Mouse (Mus musculus) gonadal fat pad, adult 2 months (tissue): ENCODE data around the gene Mpzl1. TPM values are rescaled to one million over a fixed set of nuclear protein-coding genes. Genes with fewer than 3 reads are reported as not detected.

ENCODE experiments used
- DNase-seq: peaks from one replicate; pipeline ENCODE4 v3.0.0-alpha.2; 2012; ENCODE audit warnings: low read depth
- polyA plus RNA-seq: library from polyadenylated mRNA; depleted of rRNA; stranded (reverse); fragments of >200 nt; gene quantifications from 2 replicates; pipeline ENCODE4 v1.2.3, GENCODE M21; 2012

Gene Mpzl1
- polyA plus RNA-seq, 1 experiment: 58.9 TPM

DNA sequence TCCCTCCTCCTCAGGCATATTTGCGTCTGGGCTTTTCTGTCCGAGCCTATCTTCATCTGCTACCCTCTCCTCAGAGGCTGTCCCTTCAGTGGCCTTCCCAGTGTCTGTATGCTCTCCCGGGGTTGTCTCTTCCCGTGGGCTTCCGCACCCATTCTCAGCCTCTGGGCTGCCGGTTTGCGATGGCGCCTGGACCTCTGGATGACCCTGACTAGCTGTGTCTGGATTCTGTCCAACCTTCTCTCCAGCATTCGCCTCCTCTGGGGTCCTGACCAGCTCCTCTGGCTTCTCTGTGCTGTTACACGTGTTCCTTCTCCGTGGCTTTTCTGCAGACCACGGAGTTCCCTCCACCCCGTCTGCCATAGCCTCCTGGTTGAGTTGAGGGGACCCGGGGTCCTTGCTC, 21.1 kb upstream of the Mpzl1 start:
- no peak for DNase-seq

- DNase-seq: no peak
Observed at GRCm38 (mm10) chr1:165655022-165655421, 20.7 kb upstream of the Mpzl1 start.

DNA sequence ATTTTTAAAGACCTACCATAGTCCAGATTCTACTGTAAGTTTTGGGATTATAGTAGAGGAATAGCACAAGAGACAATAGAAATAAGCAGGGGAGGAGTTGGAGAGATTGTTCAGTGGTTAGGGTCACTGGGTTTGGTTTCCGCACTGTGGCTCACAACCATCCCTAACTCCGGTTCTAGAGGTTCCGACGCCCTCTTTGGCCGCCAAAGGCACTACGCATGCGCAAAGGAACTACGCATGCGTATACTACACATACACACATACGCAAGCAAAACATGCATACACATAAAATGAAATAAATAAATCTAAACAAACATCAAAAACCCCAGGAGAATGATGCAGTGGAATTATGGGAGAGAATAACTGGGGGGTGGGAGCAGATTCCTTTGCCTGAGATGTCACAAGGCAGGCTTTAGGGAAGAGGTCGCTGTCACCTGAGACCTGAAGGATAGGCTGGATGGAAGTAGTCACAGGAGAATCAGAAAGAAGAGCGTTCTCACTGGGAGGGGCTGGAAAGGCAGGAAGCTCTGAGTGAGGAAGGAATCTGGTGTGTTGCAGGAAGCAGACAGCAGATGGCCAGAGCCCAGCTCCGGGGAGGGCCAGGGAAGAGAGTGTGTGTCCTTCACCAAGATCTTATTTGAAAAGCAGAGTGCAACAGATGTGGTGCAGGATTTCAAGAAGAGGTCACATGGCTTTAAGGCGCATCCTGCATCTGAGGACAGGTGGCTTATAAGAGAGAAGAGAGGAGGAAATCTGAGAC, 19.0 kb upstream of the Mpzl1 start:
- DNase-seq: no peak

DNA sequence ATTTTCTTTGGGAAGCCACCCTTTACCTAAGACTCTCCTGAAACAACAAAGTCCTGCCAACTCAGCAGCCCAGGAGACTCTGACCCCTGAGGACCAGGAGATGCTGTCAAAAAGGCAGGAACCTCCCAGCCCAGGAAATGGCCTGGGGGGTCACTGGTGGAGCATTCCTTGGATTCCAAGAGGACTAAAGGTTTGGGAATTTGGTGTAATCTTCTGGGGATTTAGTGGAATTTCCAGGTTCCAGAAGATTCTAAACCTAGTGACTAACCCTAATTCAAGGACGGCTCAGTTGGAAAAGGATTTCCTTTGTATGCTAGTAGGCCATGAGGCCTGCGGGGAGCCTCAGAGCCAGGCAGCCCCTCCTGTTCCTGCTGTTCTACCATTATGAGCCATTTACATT, 18.2 kb upstream of the Mpzl1 start:
- no peak for DNase-seq

- no peak for DNase-seq
Observed at GRCm38 (mm10) chr1:165651158-165651557, 16.8 kb upstream of the Mpzl1 start.

DNA sequence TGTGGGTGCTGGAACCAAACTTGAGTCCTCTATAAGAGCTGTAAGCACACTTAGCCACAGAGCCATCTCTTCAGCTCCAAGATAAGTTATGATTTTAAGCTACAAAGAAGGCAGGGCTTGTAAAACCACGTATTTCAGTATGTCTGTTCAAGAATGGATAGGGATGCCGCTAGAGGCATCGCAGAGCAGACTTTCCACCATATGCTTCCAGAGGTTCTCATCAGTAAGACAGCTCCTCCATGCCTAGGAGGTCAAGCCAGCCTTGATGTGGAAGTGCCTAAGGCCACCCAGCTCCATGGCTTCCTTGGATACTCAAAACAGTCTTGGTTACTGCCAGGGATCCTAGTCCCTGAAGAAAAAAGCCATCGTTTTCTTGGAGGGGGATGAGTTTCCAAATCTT, 10.8 kb upstream of the Mpzl1 start:
- no peak for DNase-seq

DNA sequence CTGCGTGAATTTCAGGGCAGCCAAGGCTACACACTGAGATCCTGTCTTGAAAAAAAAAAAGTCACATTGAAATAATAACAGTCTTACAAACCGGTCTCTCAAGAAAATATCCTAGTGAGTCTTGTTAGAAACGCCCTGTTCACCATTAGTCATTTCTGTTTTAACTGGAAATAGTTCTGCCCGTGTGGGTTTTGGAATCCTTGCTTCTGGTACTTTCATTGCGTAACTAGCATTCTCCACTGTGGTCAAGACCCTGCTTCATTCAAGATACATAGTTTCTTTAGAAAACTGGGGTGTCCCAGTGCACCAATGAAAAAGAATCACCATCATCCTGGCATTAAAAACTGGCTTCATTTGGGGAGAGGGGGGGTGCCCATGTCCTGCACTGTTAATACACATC, 9.4 kb upstream of the Mpzl1 start:
- DNase-seq: no peak

- no peak for DNase-seq
Observed at GRCm38 (mm10) chr1:165642780-165643311, 8.5 kb upstream of the Mpzl1 start.

- DNase-seq: no peak
Observed at GRCm38 (mm10) chr1:165641786-165642771, 7.7 kb upstream of the Mpzl1 start.

GRCm38 (mm10) chr1:165641271-165641771, 7.0 kb upstream of the Mpzl1 start:
- no peak for DNase-seq

- DNase-seq: no peak
Observed at GRCm38 (mm10) chr1:165636289-165636688, 2.0 kb upstream of the Mpzl1 start.

- DNase-seq: no peak
Observed at GRCm38 (mm10) chr1:165635055-165635897, 938 bp upstream of the Mpzl1 start.

DNA sequence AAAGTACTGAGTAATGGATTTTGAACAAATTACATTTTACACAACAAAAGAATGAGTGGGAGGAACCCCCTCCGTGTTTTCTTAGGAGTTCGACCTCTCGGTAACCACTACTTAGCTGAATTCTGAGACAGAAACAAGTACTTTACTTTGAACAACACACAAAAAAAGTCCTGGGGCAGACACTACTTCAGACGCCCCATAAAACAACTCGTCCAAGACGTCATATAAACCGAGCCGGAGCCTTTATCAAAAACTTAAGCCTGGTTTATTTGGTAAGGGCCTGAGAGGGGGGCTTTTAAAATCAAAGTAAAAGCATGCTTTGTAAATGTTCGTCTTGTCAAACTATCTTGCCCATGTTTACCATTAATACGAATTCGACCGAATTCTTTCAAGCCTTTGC, 993 bp downstream of the Mpzl1 start:
- no peak for DNase-seq

DNA sequence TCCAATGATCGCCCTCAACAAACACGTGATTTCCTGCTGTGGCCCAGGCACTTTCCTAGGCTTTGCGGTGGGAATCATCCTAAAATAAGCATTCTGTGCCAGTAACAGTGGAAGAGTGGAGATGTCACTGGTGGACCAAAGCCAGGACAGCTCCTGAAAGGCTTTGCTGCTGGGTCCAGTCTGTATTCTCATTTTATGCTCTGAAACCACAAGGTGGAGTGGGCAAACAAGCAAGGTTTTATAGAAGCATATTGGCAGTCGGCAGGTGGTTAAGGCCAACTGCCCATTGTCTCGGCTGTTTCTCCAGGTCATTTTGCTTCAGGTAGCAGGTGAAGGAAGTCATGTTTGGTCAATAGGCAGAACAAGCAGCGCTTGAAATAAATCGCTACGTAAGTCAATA, 3.2 kb downstream of the Mpzl1 start:
- no peak for DNase-seq

GRCm38 (mm10) chr1:165629975-165630374, 4.4 kb downstream of the Mpzl1 start:
- no peak for DNase-seq

DNA sequence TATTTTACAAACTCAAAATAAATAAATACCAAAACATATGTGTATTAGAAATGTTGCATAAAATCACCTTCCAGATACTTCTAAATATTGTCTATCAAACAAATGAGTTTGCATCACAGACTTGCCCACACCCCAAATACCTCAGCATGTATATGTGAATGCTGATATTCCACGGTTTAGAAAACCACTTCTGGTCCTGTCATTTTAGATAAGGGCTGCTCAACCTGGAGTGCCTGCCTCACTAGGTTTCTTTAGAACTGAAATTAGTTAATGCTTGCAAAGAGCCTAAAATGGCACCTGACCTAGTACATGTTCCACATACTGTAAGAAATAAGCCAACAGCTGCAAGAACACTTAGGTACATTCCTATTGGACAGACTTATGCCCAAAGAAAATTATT, 5.7 kb downstream of the Mpzl1 start:
- no peak for DNase-seq

DNA sequence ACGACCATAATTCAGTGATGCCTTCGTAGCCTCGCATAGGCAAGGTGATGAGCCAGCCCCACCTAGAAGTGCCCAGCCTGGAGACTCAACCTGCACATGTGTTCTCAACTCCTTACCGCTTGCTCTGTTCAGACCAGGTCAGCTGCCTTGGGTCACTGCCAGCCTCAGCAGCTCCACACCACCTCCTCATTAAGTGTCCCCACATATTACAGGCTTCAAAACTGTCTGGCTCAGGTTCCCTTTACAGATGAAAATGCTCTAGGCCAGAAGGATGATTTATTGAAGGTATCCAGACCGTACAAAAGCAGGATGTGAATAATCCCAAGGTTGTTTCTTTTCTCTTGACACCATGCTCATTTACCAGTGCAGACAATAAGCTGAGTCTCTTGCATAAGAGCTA, 8.4 kb downstream of the Mpzl1 start:
- no peak for DNase-seq

GRCm38 (mm10) chr1:165625058-165625457, 9.3 kb downstream of the Mpzl1 start:
- DNase-seq: no peak

- DNase-seq: no peak
Observed at GRCm38 (mm10) chr1:165618201-165618624, 16.1 kb downstream of the Mpzl1 start.

- DNase-seq: no peak
Observed at GRCm38 (mm10) chr1:165617166-165617891, 17.0 kb downstream of the Mpzl1 start.

DNA sequence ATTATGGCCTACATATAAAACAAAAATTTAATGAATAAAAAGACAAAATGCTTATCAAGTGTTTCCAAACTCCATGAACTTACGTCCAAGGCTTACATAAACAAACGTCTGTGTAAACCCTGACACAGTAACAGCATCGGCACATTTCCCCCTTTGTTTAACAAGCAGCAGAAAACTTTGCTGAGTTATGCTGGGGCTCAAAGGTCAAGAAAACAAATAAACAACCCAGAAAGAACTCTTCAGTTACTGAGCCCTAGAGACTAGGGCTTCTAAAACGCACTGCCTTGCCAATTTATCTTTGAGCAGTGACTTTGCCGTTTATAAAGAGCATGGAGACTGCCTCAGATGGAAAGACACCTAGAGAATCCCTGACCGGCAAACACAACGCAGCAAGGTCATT, 17.7 kb downstream of the Mpzl1 start:
- no peak for DNase-seq
